Mouse (Mus musculus) frontal cortex, adult (tissue): ENCODE results near the gene Erc2.
A peak's percentile ranks its signal among the peaks of the same experiment; 100 is the strongest.

ENCODE experiments used
- ATAC-seq: cut with Nextera tagmentation; 2 replicates; pipeline ENCODE4 v1.9.2; 2017; ENCODE audit warnings: mild to moderate bottlenecking, moderate library complexity, mixed read lengths; ENCODE audit not compliant: low TSS enrichment

Erc2 gene

GRCm38 (mm10) chr14:27778503-27778902 is 156.3 kb downstream of the Erc2 start:
- ATAC-seq: peak; percentile 50

- peak; percentile 69 for ATAC-seq
These were observed 156.9 kb downstream of the Erc2 start for GRCm38 (mm10) chr14:27778982-27779701.

DNA sequence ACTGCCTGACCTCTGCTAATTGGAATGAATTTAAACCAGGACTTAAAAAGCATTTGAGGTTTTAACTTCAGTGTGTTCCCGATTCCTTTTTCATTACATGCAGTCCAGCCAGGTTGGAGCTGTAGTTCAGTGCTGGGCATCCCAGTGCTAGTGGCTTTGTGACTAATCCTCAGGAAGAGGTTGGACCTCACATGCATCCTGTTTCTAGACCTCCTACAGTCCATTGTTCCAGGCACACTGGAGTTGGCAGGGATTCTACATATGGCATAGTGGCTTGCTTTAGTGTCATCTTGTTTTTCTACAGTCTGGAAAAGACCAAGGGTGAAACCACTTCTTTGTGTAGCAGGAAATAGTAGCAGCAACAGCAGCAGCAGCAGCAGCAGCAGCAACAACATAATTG is 159.0 kb downstream of the Erc2 start:
- ATAC-seq: no peak

- no peak for ATAC-seq
These were observed 162.6 kb downstream of the Erc2 start for GRCm38 (mm10) chr14:27784826-27785225.

DNA sequence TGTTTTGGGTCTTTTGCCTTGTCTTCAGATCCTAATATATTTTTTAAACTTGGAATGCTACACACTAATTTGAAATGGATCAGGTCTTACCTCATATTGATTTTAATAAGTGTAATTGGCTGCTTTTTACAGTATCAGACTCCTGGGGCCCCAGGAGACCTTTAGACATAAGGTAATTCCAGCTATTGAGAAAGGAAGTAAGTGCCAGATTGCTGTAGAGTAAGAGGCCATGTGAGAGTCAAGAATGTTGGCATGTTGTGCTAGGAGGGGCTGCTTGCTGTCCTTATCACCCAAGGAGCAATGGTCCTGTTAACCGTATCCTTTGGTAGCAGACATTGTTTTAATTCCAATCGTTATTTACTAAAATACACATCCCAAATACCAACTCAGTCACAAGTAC is 163.3 kb downstream of the Erc2 start:
- no peak for ATAC-seq

DNA sequence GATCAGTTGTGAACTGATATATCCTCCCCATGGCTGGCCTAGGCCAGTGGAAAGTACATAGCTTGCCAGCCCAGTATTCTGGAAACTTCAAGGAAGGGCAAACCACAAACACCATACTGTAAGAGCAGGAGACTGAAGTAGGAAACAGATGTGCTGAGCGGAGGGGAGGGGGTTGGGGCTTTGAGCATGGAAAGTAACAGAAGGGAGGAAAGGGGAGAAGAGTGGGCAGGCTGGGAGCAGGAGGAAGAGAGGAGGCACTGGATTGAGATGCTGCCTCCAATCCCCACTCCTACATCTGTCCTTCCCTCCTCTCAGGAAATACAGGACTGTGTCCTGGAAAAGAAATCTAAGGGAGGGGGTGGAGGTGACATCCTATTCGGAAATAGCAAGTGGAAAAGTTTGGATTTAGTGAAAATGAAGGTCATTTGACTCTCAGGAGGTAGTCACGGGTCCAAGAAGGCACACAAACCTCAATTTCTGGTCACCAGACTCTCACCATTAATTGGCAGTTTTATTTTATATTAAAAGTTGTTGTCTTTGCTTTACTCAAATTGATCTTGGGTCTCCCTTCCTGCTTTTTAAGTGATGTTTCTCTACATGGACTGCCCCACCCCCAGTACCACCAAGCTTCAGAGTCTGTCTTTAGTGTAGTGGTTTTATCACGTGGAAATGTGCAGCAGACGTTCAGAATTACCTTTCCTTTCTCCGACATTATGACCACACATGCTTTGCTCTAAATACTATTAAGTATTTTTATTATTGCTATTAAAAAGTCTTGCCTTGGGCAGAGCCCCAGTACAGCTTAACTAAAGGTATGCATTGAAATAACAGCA is 167.1 kb downstream of the Erc2 start:
- ATAC-seq: peak; percentile 81

- peak; percentile 76 for ATAC-seq
These were observed 176.1 kb downstream of the Erc2 start for GRCm38 (mm10) chr14:27798184-27798934.

GRCm38 (mm10) chr14:27800766-27801165 is 178.5 kb downstream of the Erc2 start:
- ATAC-seq: no peak

DNA sequence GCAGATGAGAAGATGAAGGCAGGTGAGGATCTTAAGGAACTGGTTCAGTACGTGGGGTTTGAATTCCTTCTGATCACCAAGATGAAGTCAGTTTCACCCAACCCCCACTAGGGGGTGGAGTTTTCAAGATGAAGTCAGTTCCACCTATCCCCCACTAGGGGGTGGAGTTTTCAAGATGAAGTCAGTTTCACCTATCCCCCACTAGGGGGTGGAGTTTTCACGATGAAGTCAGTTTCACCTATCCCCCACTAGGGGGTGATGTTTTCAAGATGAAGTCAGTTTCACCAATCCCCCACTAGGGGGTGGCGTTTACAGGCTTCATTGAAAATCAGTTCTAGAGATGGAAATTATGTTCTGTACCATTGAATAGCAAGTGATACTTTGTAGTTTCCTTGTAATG is 181.7 kb downstream of the Erc2 start:
- ATAC-seq: no peak

DNA sequence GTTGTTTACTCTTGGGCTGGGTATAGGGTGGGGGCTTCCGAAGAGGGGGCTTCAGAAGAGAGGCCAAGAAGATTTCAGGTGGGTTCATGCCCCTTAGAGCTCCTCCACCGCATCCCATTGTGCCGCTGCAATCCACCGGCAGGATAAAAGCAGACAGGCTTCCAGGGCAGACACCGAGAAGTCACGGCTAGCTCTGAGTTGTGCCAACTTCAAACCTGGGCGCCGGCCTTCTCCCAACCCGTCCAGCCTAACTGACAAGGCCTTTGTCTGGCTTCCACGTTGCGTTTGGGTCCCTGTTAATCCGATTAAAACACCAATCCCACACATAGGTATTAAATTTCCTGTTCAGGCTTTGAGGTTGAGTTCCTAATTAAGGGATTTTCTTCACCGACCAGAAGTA is 182.8 kb downstream of the Erc2 start:
- ATAC-seq: no peak

GRCm38 (mm10) chr14:27808080-27808479 is 185.9 kb downstream of the Erc2 start:
- peak; percentile 55; the same call in 1 of the 2 replicates for ATAC-seq

DNA sequence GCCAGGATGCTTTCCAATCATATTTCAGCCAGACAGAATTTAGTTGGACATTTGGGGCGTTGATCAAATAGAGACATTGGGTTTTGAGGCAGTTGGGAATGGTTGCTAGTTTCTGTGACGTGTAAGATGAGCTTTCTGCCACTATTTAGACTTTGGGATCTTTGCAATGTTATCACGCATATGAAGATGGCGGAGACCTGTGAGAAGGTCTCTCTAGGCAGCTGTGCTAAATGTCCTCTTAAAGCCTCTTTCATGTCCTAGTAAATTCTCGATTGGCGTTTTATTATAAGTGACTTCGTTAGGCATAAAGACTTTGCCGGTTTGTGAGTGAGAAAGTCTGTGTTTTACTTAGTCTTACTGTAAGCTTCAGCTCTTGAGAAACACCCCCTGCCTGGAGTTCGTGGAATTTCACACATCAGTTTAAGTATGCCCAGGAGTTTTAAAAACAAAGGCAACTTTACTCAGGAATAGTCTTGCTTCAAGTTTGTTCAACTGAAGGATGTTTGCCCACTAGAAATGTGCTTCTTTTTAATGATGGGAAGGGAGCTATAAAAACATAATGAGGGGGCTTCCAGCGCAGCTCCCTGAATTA is 186.4 kb downstream of the Erc2 start:
- ATAC-seq: no peak

- peak; percentile 88 for ATAC-seq
These were observed 188.6 kb downstream of the Erc2 start for GRCm38 (mm10) chr14:27810790-27811189.

- ATAC-seq: no peak
These were observed 189.4 kb downstream of the Erc2 start for GRCm38 (mm10) chr14:27811649-27812048.

DNA sequence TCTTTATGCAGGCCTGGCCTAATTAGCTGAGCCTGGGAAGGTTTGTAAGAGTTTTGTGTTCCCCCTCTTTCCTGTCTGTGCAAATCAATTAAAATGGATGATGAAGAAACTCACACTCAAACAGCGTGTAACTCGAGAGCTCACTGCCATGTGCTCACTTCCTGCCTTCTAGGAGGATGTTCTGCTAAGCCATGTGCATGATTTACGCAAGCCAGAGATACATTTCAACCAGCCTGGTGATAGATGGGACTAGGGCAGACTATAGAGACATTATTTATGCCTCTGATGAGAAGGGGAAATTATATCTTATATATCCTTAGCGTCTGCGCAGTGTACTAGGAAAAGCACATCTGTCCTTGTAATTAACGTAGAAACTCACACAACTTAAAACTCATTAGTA is 193.5 kb downstream of the Erc2 start:
- no peak for ATAC-seq

- peak; percentile 25; the same call in 1 of the 2 replicates for ATAC-seq
These were observed 196.8 kb downstream of the Erc2 start for GRCm38 (mm10) chr14:27818986-27819385.

- no peak for ATAC-seq
These were observed 199.6 kb downstream of the Erc2 start for GRCm38 (mm10) chr14:27821801-27822200.

DNA sequence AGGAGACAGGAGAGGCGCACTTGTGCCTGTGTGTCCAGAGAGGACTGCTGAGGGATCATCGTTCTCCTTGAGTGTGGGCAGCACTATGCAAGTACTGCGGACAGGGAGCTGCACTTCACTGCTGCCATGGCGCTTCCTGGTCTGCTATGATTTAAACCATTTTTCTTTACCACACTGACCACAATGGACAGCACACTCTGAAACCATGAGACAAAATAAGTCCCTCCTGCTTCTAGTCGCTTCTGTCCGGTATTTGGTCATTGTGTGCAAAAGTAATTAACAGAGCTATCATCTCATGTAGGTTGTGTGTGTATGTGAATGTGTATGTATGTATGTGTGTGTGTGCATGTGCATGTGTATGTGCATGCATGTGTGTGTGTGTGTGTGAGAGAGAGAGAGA is 200.3 kb downstream of the Erc2 start:
- no peak for ATAC-seq

- ATAC-seq: peak; percentile 67; the same call in 1 of the 2 replicates
These were observed 200.8 kb downstream of the Erc2 start for GRCm38 (mm10) chr14:27823048-27823447.

GRCm38 (mm10) chr14:27823897-27824296 is 201.7 kb downstream of the Erc2 start:
- ATAC-seq: no peak

DNA sequence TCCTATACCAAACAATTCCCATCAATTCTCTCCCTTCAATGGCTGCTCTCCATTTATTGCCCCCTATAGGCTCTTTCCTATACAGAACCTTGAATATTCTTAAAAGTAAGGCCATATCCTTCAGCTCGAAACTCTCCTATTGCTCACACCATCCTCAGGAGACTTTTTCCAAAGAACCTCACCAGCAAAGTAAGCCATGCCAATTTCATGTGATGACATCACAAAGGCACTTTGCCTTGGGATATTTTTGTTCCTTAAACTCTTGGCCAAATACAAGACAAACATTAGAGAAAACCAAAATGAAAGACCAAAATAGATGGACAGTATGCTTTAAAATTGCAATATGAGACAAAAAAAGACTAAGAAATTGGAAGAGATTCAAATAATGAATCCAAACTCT is 204.6 kb downstream of the Erc2 start:
- ATAC-seq: no peak

GRCm38 (mm10) chr14:27828089-27828488 is 205.9 kb downstream of the Erc2 start:
- ATAC-seq: no peak
